Mouse (Mus musculus) 416B (cell line): ENCODE measurements around the gene Tuba3a.

ENCODE experiments used
- DNase-seq: peaks from one replicate; pipeline ENCODE4 v3.0.0; 2011; ENCODE audit warnings: low read depth

Gene Tuba3a

DNA sequence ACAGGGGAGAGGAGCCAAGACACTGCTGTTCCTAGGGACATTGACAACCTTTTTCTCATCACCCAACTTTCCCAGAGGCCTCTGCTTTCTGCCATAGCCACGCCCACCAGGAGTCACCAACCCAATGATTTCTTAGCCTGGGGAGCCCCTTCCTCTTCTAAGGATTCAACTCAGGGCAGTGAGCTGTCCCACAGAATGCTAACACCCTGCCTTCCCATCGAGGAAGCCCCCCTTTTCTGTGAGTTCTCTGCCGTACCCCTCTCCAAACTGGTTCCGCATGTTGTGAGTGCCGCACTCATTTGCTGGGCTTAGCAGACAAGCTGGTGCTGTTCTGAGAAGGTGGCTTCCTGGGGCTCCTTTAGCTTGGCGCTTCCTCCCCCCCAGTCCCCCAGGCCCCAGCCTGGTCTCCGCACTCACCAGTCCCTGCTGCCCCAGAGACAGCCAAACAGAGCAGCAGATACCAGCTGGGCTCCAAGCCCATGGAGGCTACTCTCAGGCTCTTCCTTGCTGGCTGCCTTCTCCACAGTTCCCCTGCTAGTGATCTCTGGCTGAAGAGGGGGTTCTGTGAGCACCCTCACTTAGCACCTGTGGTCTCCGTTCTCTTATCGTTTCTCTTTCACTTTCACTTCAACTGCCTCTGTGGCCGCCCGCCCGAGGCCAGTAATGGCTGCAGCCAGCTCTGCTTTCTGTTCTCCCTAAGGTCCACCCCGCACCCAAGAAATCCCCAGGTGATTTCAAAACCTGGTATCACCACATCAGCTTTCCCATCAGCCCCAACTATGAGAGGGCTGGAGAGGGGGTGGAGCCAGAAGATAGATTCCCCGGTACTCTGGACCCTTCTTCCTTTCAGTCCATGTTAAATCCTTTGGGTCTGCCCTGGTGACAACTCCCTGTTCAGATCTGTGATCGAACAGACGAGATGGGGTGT lies 54.5 kb downstream of the Tuba3a start, which contains the start of gene Tapbpl:
Gene Tapbpl, minus strand, starts transcription at position 744 of the 928 bp plus-strand sequence.
- peak; percentile 73 for DNase-seq

DNA sequence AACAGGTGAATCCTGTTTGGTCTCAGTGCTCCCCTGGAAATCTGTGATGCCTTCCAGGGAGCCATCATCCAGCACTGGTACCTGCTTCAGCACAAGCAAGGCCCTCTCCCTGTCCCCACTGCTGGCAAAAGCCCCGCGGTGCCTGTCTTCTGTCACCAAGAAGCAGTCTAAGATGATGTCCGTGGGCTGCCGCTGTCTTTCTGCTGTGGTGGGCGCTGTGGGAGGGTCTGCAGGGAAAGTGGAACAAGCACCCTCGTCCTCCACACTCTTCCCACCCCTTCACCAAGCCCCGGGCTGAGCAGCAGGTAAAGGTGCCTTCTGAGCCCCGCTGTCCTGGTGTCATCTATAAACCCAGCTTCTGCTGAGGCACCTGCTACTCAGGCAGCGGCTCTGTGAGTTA lies 55.3 kb downstream of the Tuba3a start:
- no peak for DNase-seq
